Mouse (Mus musculus): Measurements from ENCODE around the gene Klhl36.

DNA sequence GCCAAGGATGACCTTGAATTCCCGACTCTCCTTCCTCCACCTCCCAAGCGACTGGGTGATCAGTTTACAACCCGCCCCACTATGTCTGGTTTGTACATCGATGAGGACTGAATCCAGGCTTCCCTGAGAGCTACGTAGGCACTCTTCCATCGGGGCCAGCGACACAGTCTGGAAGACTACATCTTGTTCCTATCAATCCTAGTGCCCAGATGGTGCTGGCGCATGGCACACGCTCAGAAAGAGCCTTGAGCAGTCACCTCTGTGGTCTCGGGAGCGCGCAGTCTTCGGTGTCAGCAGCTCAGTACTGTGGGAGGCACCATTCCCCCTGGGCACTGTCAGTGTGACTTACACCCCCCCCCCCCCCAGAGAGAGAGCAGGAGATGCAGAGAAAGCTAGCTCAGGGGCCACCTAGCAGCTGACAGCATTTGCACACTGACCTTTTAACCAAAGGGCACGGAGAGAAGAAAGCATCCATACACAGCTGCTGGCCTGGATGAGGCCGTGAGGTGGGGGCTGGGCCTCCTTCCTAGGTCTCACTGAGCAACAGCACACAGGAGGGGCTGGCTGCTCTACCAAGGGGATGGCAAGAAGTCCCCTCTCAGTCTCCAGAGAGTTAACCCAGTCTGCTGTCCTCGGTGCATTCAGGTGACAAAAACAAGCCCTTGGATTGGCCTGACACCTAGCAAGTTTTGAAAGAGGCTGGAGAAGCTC lies 32.0 kb upstream of the Klhl36 start:
- TF ChIP-seq CTCF (IDR thresholded peaks at IDR 0.05; ENCODE audit: low read depth) (no peak), EP300 (IDR thresholded peaks at IDR 0.05; ENCODE audit: low read depth) (no peak)

All from heart, postnatal 0 days (tissue).